ENCODE assay signal across 9 mouse cellular contexts in genomic region chr5:105859716-105860460, GRCm38 (mm10). TPM values are rescaled to one million over a fixed set of nuclear protein-coding genes. Genes with fewer than 3 reads are reported as not detected.
DNase-seq lines count a peak whose midpoint lies in the region; ATAC-seq and TF ChIP-seq lines count a peak whose summit lies in the region.
"Had no signal": no experiment of that assay in that cellular context is flagged by ENCODE, and none has a peak within 500 bp of the region (broad histone marks: within the 10 kb centered on the region; RNA-seq: fewer than 3 reads in every experiment).

No protein-coding gene starts in this region.

- no peaks in the 10 kb centered on the region for H3K27me3 ChIP-seq in hindbrain, embryonic 13.5 days
- H3K27me3 ChIP-seq in hindbrain, embryonic 12.5 days = no peaks in the 10 kb centered on the region
- H3K27me3 ChIP-seq in midbrain, embryonic 14.5 days (ENCODE audit: control insufficient read depth, insufficient read depth, low read length) = no peaks in the 10 kb centered on the region
- H3K27me3 ChIP-seq in midbrain, postnatal 0 days (ENCODE audit: insufficient read depth, low read length) = no peaks in the 10 kb centered on the region
- H3K27me3 ChIP-seq in limb, embryonic 10.5 days (ENCODE audit: low read depth, poor library complexity, severe bottlenecking) = no peaks in the 10 kb centered on the region
- H3K27me3 ChIP-seq: CH12.LX had no signal

- TF ChIP-seq CTCF in midbrain, postnatal 0 days (IDR thresholded peaks at IDR 0.05) = no peak

- no peak for DNase-seq in midbrain, embryonic 14.5 days
- no peak for DNase-seq in midbrain, postnatal 0 days (ENCODE audit: low spot score)
- DNase-seq in limb, embryonic 10.5 days (ENCODE audit: low spot score) = no peak
- no peak for DNase-seq in cerebellum, adult 8-10 months
- DNase-seq in thymus, postnatal 4 days = no peak

- no peaks in the 10 kb centered on the region for H3K9me3 ChIP-seq in hindbrain, embryonic 13.5 days
- no peaks in the 10 kb centered on the region for H3K9me3 ChIP-seq in hindbrain, embryonic 12.5 days (replicated peaks)
- H3K9me3 ChIP-seq in midbrain, embryonic 14.5 days (ENCODE audit: control insufficient read depth, low read length) = no peaks in the 10 kb centered on the region
- H3K9me3 ChIP-seq in midbrain, postnatal 0 days (ENCODE audit: low read length) = no peaks in the 10 kb centered on the region
- no peaks in the 10 kb centered on the region for H3K9me3 ChIP-seq in limb, embryonic 10.5 days (replicated peaks)

- no peaks in the 10 kb centered on the region for H3K4me1 ChIP-seq in hindbrain, embryonic 13.5 days (replicated peaks)
- H3K4me1 ChIP-seq in hindbrain, embryonic 12.5 days = peaks cover 4% of the 10 kb centered on the region; the same call in 1 of the 2 replicates
- H3K4me1 ChIP-seq in midbrain, embryonic 14.5 days (ENCODE audit: control insufficient read depth, insufficient read depth, low read length) = no peaks in the 10 kb centered on the region
- no peaks in the 10 kb centered on the region for H3K4me1 ChIP-seq in midbrain, postnatal 0 days (ENCODE audit: insufficient read depth, low read length)
- peaks cover 25% of the 10 kb centered on the region for H3K4me1 ChIP-seq in limb, embryonic 10.5 days

- H3K4me2 ChIP-seq in hindbrain, embryonic 13.5 days = no peak overlapping the region
- no peak overlapping the region for H3K4me2 ChIP-seq in hindbrain, embryonic 12.5 days (replicated peaks)
- no peak overlapping the region for H3K4me2 ChIP-seq in midbrain, embryonic 14.5 days (ENCODE audit: low read length)
- H3K4me2 ChIP-seq in midbrain, postnatal 0 days (ENCODE audit: low read depth, low read length, poor library complexity, severe bottlenecking) = no peak overlapping the region

- no peak overlapping the region for H3K9ac ChIP-seq in hindbrain, embryonic 13.5 days
- no peak overlapping the region for H3K9ac ChIP-seq in hindbrain, embryonic 12.5 days
- H3K9ac ChIP-seq in midbrain, embryonic 14.5 days (replicated peaks; ENCODE audit: low read length) = no peak overlapping the region
- no peak overlapping the region for H3K9ac ChIP-seq in midbrain, postnatal 0 days (replicated peaks; ENCODE audit: low read length, poor library complexity, severe bottlenecking)

- no peaks in the 10 kb centered on the region for H3K36me3 ChIP-seq in hindbrain, embryonic 13.5 days
- no peaks in the 10 kb centered on the region for H3K36me3 ChIP-seq in hindbrain, embryonic 12.5 days
- H3K36me3 ChIP-seq in midbrain, embryonic 14.5 days (ENCODE audit: control insufficient read depth, insufficient read depth, low read length) = no peaks in the 10 kb centered on the region
- no peaks in the 10 kb centered on the region for H3K36me3 ChIP-seq in midbrain, postnatal 0 days (ENCODE audit: insufficient read depth, low read length)
- H3K36me3 ChIP-seq in limb, embryonic 10.5 days = no peaks in the 10 kb centered on the region

- no peak overlapping the region for H3K4me3 ChIP-seq in hindbrain, embryonic 13.5 days
- no peak overlapping the region for H3K4me3 ChIP-seq in hindbrain, embryonic 12.5 days
- no peak overlapping the region for H3K4me3 ChIP-seq in midbrain, embryonic 14.5 days (replicated peaks; ENCODE audit: low read depth, low read length)
- no peak overlapping the region for H3K4me3 ChIP-seq in midbrain, postnatal 0 days (ENCODE audit: low read depth, low read length)
- H3K4me3 ChIP-seq in limb, embryonic 10.5 days = no peak overlapping the region

- 71% methylated on average over 11 of the region's 11 CpGs for WGBS in hindbrain, embryonic 13.5 days
- 64% methylated on average over 11 of the region's 11 CpGs for WGBS in hindbrain, embryonic 12.5 days
- 78% methylated on average over 11 of the region's 11 CpGs for WGBS in midbrain, embryonic 14.5 days
- 69% methylated on average over 11 of the region's 11 CpGs for WGBS in midbrain, postnatal 0 days
- WGBS in limb, embryonic 10.5 days = 54% methylated on average over 11 of the region's 11 CpGs

- ATAC-seq in hindbrain, embryonic 13.5 days (ENCODE audit: low FRiP score) = no peak
- ATAC-seq in hindbrain, embryonic 12.5 days (ENCODE audit: low FRiP score) = no peak
- ATAC-seq in midbrain, embryonic 14.5 days (ENCODE audit: low FRiP score, low TSS enrichment) = no peak
- ATAC-seq in midbrain, postnatal 0 days (ENCODE audit: low FRiP score) = no peak
- ATAC-seq in monocyte, adult 5-6 weeks (replicated peaks; ENCODE audit: insufficient number of reproducible peaks, low FRiP score, low TSS enrichment, poor library complexity, severe bottlenecking) = no peak

- H3K27ac ChIP-seq in hindbrain, embryonic 13.5 days = peak overlapping the region; percentile 30; the same call in 1 of the 2 replicates
- no peak overlapping the region for H3K27ac ChIP-seq in hindbrain, embryonic 12.5 days
- 0 out of 2 replicates have a peak overlapping the region, but pooled peaks have one; percentile 8 for H3K27ac ChIP-seq in midbrain, embryonic 14.5 days (replicated peaks; ENCODE audit: low read depth, low read length)
- no peak overlapping the region for H3K27ac ChIP-seq in midbrain, postnatal 0 days (ENCODE audit: low read depth, low read length)
- H3K27ac ChIP-seq in limb, embryonic 10.5 days = peak overlapping the region; percentile 69

RNA-seq across cellular contexts. Expression of gene Zfp326, which starts 16.5 kb away (rescaled TPM):
- 56.5 and 60.5 TPM in 2 replicates for polyA plus RNA-seq in hindbrain, embryonic 13.5 days (2015; fragmentation: Nextera tagmentation; extraction: Ambion mirVana)
- 64.7 and 65.6 TPM in 2 replicates for polyA plus RNA-seq in hindbrain, embryonic 12.5 days (2016; fragmentation: Nextera tagmentation; extraction: Ambion mirVana)
- polyA plus RNA-seq in midbrain, embryonic 14.5 days (2014; fragmentation: Nextera tagmentation; extraction: Ambion mirVana) = 45.7 and 50.1 TPM in 2 replicates
- total RNA-seq in midbrain, postnatal 0 days (2014; rRNA removed) = 17.7 and 30.5 TPM in 2 replicates
- polyA plus RNA-seq in midbrain, postnatal 0 days (2015; fragmentation: Nextera tagmentation; extraction: Ambion mirVana) = 26.6 and 40.8 TPM in 2 replicates
- polyA plus RNA-seq in limb, embryonic 10.5 days (2016; fragmentation: Nextera tagmentation; extraction: Ambion mirVana) = 44.0 and 55.8 TPM in 2 replicates
- 48.8 to 72.3 TPM (median 59.4 TPM) in 3 replicates for total RNA-seq in monocyte, adult 5-6 weeks (2017)

Comparison
In these comparisons a context has a peak if more than half of its experiments do, and no peak if none do; other contexts are left out.
1. H3K27ac ChIP-seq: peak in hindbrain, embryonic 13.5 days (single experiment), midbrain, embryonic 14.5 days (single experiment) and limb, embryonic 10.5 days (single experiment); none in hindbrain, embryonic 12.5 days (single experiment) and midbrain, postnatal 0 days (single experiment).